Mouse (Mus musculus) intestine, postnatal 0 days (tissue): ENCODE results near the gene Megf8. TPM values are rescaled to one million over a fixed set of nuclear protein-coding genes. Genes with fewer than 3 reads are reported as not detected.
"Not testable (repeated sequence)": the region's sequence is repeated elsewhere in the genome, so short reads cannot be mapped to it uniquely, and the experiment has no call there.

Experiments used
- ATAC-seq: fragments of 200-750 bp; cut with Nextera tagmentation; 2 replicates; pipeline ENCODE4 v1.8.0; 2017; ENCODE audit warnings: mild to moderate bottlenecking, moderate TSS enrichment, moderate library complexity
- H3K27ac ChIP-seq: fragments of 300-500 bp; sonication (generic); 2 replicates; pipeline ENCODE4 v1.5.1; 2014; ENCODE audit warnings: mild to moderate bottlenecking, low read depth, low read length, moderate library complexity
- H3K27me3 ChIP-seq: fragments of 300-500 bp; sonication (generic); replicated peaks from 2 replicates; pipeline ENCODE4 v1.6.1; 2014; ENCODE audit warnings: low read length, mixed read lengths; ENCODE audit not compliant: control insufficient read depth, insufficient read depth
- H3K36me3 ChIP-seq: fragments of 300-500 bp; sonication (generic); 2 replicates; pipeline ENCODE4 v1.6.1; 2014; ENCODE audit warnings: mild to moderate bottlenecking, moderate library complexity; ENCODE audit not compliant: control insufficient read depth, insufficient read depth
- H3K4me1 ChIP-seq: fragments of 300-500 bp; sonication (generic); replicated peaks from 2 replicates; pipeline ENCODE4 v1.6.1; 2014; ENCODE audit warnings: antibody characterized with exemption, low read length, mixed read lengths; ENCODE audit not compliant: control insufficient read depth, insufficient read depth
- H3K4me2 ChIP-seq: fragments of 300-500 bp; sonication (generic); replicated peaks from 2 replicates; pipeline ENCODE4 v1.6.1; 2014; ENCODE audit warnings: low read depth, mild to moderate bottlenecking, moderate library complexity
- H3K4me3 ChIP-seq: fragments of 300-500 bp; sonication (generic); 2 replicates; pipeline ENCODE4 v1.5.1; 2014; ENCODE audit warnings: low read depth, low read length
- H3K9ac ChIP-seq: fragments of 300-500 bp; sonication (generic); 2 replicates; pipeline ENCODE4 v1.6.1; 2014; ENCODE audit warnings: mild to moderate bottlenecking, low read depth, low read length
- H3K9me3 ChIP-seq: fragments of 300-500 bp; sonication (generic); 2 replicates; pipeline ENCODE4 v1.6.1; 2016; ENCODE audit warnings: mixed run types; ENCODE audit not compliant: control insufficient read depth
- CTCF ChIP-seq: sonication (generic); IDR thresholded peaks from 2 replicates; pipeline ENCODE4 v1.5.1; 2016; ENCODE audit warnings: low read depth, mild to moderate bottlenecking, control low read depth, antibody characterized with exemption, moderate library complexity
- WGBS: fragments of 180-500 bp; shearing (Covaris S2); extraction: QIAGEN DNeasy Blood & Tissue Kit; methylation state at CpG from one replicate; pipeline ENCODE4 v1.1.7; 2014; 5-methylcytosine and 5-hydroxymethylcytosine counted together
- polyA plus RNA-seq: library from polyadenylated mRNA; unstranded; fragments of >200 nt; fragmentation: Nextera tagmentation; extraction: Ambion mirVana; gene quantifications from 2 replicates; pipeline ENCODE4 v1.2.1, GENCODE M21; 2015

Gene Megf8
- polyA plus RNA-seq, 1 experiment from 2014 or later: 3.4 TPM

DNA sequence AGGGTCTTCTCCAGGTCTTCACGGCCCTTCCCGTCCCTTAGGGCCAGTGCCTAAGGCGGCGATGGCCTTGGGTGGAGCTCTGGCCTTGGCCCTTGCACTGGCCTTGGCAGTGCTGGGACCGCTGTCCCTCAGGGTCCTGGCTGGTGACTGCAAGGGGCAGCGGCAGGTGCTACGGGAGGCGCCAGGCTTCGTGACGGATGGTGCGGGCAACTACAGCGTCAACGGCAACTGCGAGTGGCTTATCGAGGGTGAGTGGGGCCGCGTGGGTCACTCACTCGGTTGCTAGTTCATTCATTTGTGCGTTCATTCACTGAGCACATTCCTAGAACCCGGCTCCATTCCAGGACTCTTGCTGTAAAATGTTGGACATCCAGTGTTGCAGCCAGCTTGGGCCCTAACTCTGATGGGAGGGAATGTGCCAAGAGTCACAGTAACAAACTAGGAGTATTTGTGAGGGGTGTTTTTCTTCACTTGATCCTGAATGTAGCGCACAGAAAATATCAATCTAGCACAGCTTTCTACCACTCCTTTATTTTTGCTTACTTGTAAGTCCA, 559 bp downstream of the Megf8 start:
- Histone ChIP-seq H3K4me3 (peak overlapping the region; percentile 70), H3K9me3 (no peaks in the 10 kb centered on the region), H3K9ac (peak overlapping the region; percentile 70), H3K4me2 (peak overlapping the region; percentile 89), H3K27me3 (peaks cover 34% of the 10 kb centered on the region), H3K4me1 (0 out of 2 replicates have a peak, but pooled peaks cover 4% of the 10 kb centered on the region), H3K36me3 (no peaks in the 10 kb centered on the region), H3K27ac (peak overlapping the region; percentile 30; the same call in 1 of the 2 replicates)
- no peak for TF ChIP-seq CTCF
- WGBS: 12% methylated on average over 21 of the region's 21 CpGs
- no peak for ATAC-seq

- H3K4me1 ChIP-seq: 0 out of 2 replicates have a peak, but pooled peaks cover 4% of the 10 kb centered on the region
- WGBS: 26% methylated on average over 6 of the region's 6 CpGs
- no peak overlapping the region for H3K4me3 ChIP-seq
- 0 out of 2 replicates have a peak overlapping the region, but pooled peaks have one; percentile 13 for H3K4me2 ChIP-seq
- no peaks in the 10 kb centered on the region for H3K9me3 ChIP-seq
- no peak overlapping the region for H3K27ac ChIP-seq
- no peaks in the 10 kb centered on the region for H3K27me3 ChIP-seq
- ATAC-seq: peak; percentile 15; the same call in 1 of the 2 replicates
- H3K9ac ChIP-seq: no peak overlapping the region
- no peak for TF ChIP-seq CTCF
- H3K36me3 ChIP-seq: no peaks in the 10 kb centered on the region
These were observed 5.1 kb downstream of the Megf8 start for GRCm38 (mm10) chr7:25322058-25322484.

DNA sequence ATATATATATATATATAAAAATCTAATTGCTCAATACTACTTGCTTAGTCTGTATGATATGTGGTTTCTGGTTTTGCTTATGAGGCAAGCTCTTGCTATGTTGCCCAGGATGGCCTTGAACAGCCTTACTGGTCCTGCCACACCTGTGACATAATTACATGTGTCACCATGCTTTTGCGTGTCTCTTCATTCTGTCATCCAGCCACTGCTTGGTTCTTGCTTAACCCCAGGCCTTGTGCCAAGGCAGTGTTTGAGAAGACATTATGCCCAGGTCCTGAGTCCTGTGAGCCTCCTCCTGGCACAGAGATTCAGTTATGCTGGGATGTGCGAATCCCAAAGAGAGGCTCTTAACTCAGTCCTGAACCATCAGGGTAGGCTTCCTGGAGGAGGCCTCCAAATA, 6.3 kb downstream of the Megf8 start:
- TF ChIP-seq CTCF: no peak
- H3K4me1 ChIP-seq: no peaks in the 10 kb centered on the region
- no peaks in the 10 kb centered on the region for H3K27me3 ChIP-seq
- WGBS: 85% methylated on average over 2 of the region's 2 CpGs
- H3K27ac ChIP-seq: no peak overlapping the region
- H3K9me3 ChIP-seq: no peaks in the 10 kb centered on the region
- no peak overlapping the region for H3K9ac ChIP-seq
- no peak for ATAC-seq
- H3K4me3 ChIP-seq: no peak overlapping the region
- H3K4me2 ChIP-seq: no peak overlapping the region
- H3K36me3 ChIP-seq: no peaks in the 10 kb centered on the region

DNA sequence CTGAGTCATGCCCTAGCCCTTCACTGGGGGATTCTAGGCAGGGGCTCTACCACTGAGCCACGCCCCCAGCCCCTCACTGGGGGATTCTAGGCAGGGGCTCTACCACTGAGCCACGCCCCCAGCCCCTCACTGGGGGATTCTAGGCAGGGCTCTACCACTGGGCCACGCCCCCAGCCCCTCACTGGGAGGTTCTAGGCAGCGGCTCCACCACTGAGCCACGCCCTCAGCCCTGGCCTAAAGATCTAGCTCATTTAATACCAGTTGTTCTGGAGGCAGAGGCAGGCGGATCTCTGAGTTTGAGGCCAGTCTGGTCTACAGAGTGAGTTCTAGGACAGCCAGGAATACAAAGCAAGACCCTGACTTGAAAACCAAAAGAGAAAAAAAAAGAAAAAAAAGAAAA, 8.5 kb downstream of the Megf8 start:
- not testable (repeated sequence) for H3K9me3 ChIP-seq, H3K4me1 ChIP-seq, H3K27me3 ChIP-seq, H3K4me3 ChIP-seq, H3K27ac ChIP-seq, H3K36me3 ChIP-seq, H3K9ac ChIP-seq, ATAC-seq, H3K4me2 ChIP-seq
- 87% methylated on average over 6 of the region's 6 CpGs for WGBS

GRCm38 (mm10) chr7:25326233-25326632, 9.3 kb downstream of the Megf8 start:
- WGBS: 85% methylated on average over 8 of the region's 8 CpGs
- Histone ChIP-seq H3K4me2 (no peak overlapping the region), H3K4me1 (no peaks in the 10 kb centered on the region), H3K27me3 (no peaks in the 10 kb centered on the region), H3K4me3 (no peak overlapping the region), H3K27ac (no peak overlapping the region), H3K9me3 (no peaks in the 10 kb centered on the region), H3K9ac (no peak overlapping the region), H3K36me3 (peaks cover 8% of the 10 kb centered on the region; the same call in 1 of the 2 replicates)
- ATAC-seq: no peak
- no peak for TF ChIP-seq CTCF

- TF ChIP-seq CTCF: peak; percentile 93
- Histone ChIP-seq H3K9ac (no peak overlapping the region; the same call in 1 of the 2 replicates), H3K27me3 (no peaks in the 10 kb centered on the region), H3K4me1 (no peaks in the 10 kb centered on the region), H3K9me3 (no peaks in the 10 kb centered on the region), H3K4me2 (no peak overlapping the region), H3K36me3 (peaks cover 35% of the 10 kb centered on the region; the same call in 1 of the 2 replicates), H3K4me3 (no peak overlapping the region), H3K27ac (no peak overlapping the region)
- 45% methylated on average over 16 of the region's 16 CpGs for WGBS
- peak; percentile 60 for ATAC-seq
These were observed 16.8 kb downstream of the Megf8 start for GRCm38 (mm10) chr7:25333596-25334307.
